Mouse (Mus musculus) embryonic facial prominence, embryonic 14.5 days (tissue): Measurements from ENCODE around the gene Acp5. TPM values are rescaled to one million over a fixed set of nuclear protein-coding genes. Genes with fewer than 3 reads are reported as not detected.

ENCODE experiments used
- ATAC-seq: fragments of 200-750 bp; cut with Nextera tagmentation; 2 replicates; pipeline ENCODE4 v1.8.0; 2017; ENCODE audit warnings: low read depth, moderate number of reproducible peaks, moderate TSS enrichment
- DNase-seq: peaks from one replicate; pipeline ENCODE4 v3.0.0-alpha.2; 2015; ENCODE audit warnings: low spot score
- H3K27ac ChIP-seq: fragments of 300-500 bp; sonication (generic); replicated peaks from 2 replicates; pipeline ENCODE4 v1.5.1; 2014; ENCODE audit warnings: low read depth, mild to moderate bottlenecking, low read length, moderate library complexity
- H3K27me3 ChIP-seq: fragments of 300-500 bp; sonication (generic); replicated peaks from 2 replicates; pipeline ENCODE4 v1.6.1; 2014; ENCODE audit warnings: low read length; ENCODE audit not compliant: control insufficient read depth, insufficient read depth
- H3K36me3 ChIP-seq: fragments of 300-500 bp; sonication (generic); 2 replicates; pipeline ENCODE4 v1.6.1; 2014; ENCODE audit warnings: low read length, mixed read lengths; ENCODE audit not compliant: control insufficient read depth, insufficient read depth
- H3K4me1 ChIP-seq: fragments of 300-500 bp; sonication (generic); 2 replicates; pipeline ENCODE4 v1.6.1; 2014; ENCODE audit warnings: antibody characterized with exemption, low read length; ENCODE audit not compliant: control insufficient read depth, insufficient read depth
- H3K4me2 ChIP-seq: fragments of 300-500 bp; sonication (generic); 2 replicates; pipeline ENCODE4 v1.6.1; 2014; ENCODE audit warnings: low read depth, mild to moderate bottlenecking, low read length, moderate library complexity, mixed read lengths
- H3K4me3 ChIP-seq: fragments of 300-500 bp; sonication (generic); 2 replicates; pipeline ENCODE4 v1.5.1; 2014; ENCODE audit warnings: low read depth, mild to moderate bottlenecking, low read length
- H3K9ac ChIP-seq: fragments of 300-500 bp; sonication (generic); 2 replicates; pipeline ENCODE4 v1.6.1; 2014; ENCODE audit warnings: low read depth, mild to moderate bottlenecking, low read length, moderate library complexity, mixed read lengths
- H3K9me3 ChIP-seq: fragments of 300-500 bp; sonication (generic); 2 replicates; pipeline ENCODE4 v1.6.1; 2016; ENCODE audit warnings: low read length; ENCODE audit not compliant: control insufficient read depth
- WGBS: fragments of 180-500 bp; shearing (Covaris S2); extraction: QIAGEN DNeasy Blood & Tissue Kit; methylation state at CpG from one replicate; pipeline ENCODE4 v1.1.7; 2014; 5-methylcytosine and 5-hydroxymethylcytosine counted together
- polyA plus RNA-seq: library from polyadenylated mRNA; unstranded; fragments of >200 nt; fragmentation: Nextera tagmentation; extraction: Ambion mirVana; gene quantifications from 2 replicates; pipeline ENCODE4 v1.2.1, GENCODE M21; 2014

The Acp5 gene
- polyA plus RNA-seq, 1 experiment from 2014 or later: 36.1 TPM

GRCm38 (mm10) chr9:22119543-22119942 lies 16.0 kb downstream of the Acp5 start:
- Histone ChIP-seq H3K4me1 (peaks cover 13% of the 10 kb centered on the region), H3K27me3 (no peaks in the 10 kb centered on the region), H3K9ac (no peak overlapping the region), H3K36me3 (no peaks in the 10 kb centered on the region), H3K9me3 (no peaks in the 10 kb centered on the region), H3K4me2 (no peak overlapping the region), H3K4me3 (no peak overlapping the region), H3K27ac (no peak overlapping the region)
- DNase-seq (no peak), ATAC-seq (no peak)
- WGBS: 83% methylated on average over 4 of the region's 4 CpGs

- H3K4me1 ChIP-seq: peaks cover 13% of the 10 kb centered on the region
- no peak overlapping the region for H3K27ac ChIP-seq
- H3K4me3 ChIP-seq: peak overlapping the region; percentile 88
- ATAC-seq: no peak
- no peaks in the 10 kb centered on the region for H3K9me3 ChIP-seq
- peak overlapping the region; percentile 64 for H3K4me2 ChIP-seq
- WGBS: 46% methylated on average over 10 of the region's 10 CpGs
- peak overlapping the region; percentile 93; the same call in 1 of the 2 replicates for H3K9ac ChIP-seq
- peak; percentile 67 for DNase-seq
- peaks cover 13% of the 10 kb centered on the region for H3K36me3 ChIP-seq
- no peaks in the 10 kb centered on the region for H3K27me3 ChIP-seq
Observed at GRCm38 (mm10) chr9:22117754-22118456, 17.6 kb downstream of the Acp5 start.

GRCm38 (mm10) chr9:22116740-22117426 lies 18.6 kb downstream of the Acp5 start, which contains the start of gene Elof1:
Gene Elof1, minus strand, starts transcription at chr9:22117172.
- Histone ChIP-seq H3K36me3 (peaks cover 23% of the 10 kb centered on the region), H3K4me2 (peak within 1 kb of the TSS; percentile 64), H3K4me1 (peaks cover 13% of the 10 kb centered on the region), H3K9me3 (no peaks in the 10 kb centered on the region), H3K27me3 (no peaks in the 10 kb centered on the region), H3K9ac (peak within 1 kb of the TSS; percentile 93), H3K4me3 (peak within 1 kb of the TSS; percentile 88), H3K27ac (peak within 1 kb of the TSS; percentile 77)
- under 1% methylated on average over 38 of the region's 52 CpGs for WGBS
- ATAC-seq: peak; percentile 98
- DNase-seq: peak; percentile 98

GRCm38 (mm10) chr9:22116086-22116485 lies 19.4 kb downstream of the Acp5 start:
- ATAC-seq (no peak), DNase-seq (no peak)
- Histone ChIP-seq H3K27me3 (no peaks in the 10 kb centered on the region), H3K36me3 (peaks cover 31% of the 10 kb centered on the region), H3K9me3 (no peaks in the 10 kb centered on the region), H3K27ac (peak overlapping the region; percentile 77; the same call in 1 of the 2 replicates), H3K4me1 (peaks cover 13% of the 10 kb centered on the region), H3K4me3 (peak overlapping the region; percentile 88), H3K9ac (peak overlapping the region; percentile 93), H3K4me2 (peak overlapping the region; percentile 64)
- 37% methylated on average over 15 of the region's 15 CpGs for WGBS

- peak overlapping the region; percentile 64 for H3K4me2 ChIP-seq
- ATAC-seq (no peak), DNase-seq (no peak)
- peak overlapping the region; percentile 88 for H3K4me3 ChIP-seq
- peaks cover 35% of the 10 kb centered on the region for H3K36me3 ChIP-seq
- H3K27me3 ChIP-seq: no peaks in the 10 kb centered on the region
- no peaks in the 10 kb centered on the region for H3K9me3 ChIP-seq
- H3K27ac ChIP-seq: no peak overlapping the region
- peak overlapping the region; percentile 93 for H3K9ac ChIP-seq
- WGBS: 79% methylated on average over 4 of the region's 4 CpGs
- peaks cover 13% of the 10 kb centered on the region for H3K4me1 ChIP-seq
Observed at GRCm38 (mm10) chr9:22115635-22116034, 19.9 kb downstream of the Acp5 start.

- Histone ChIP-seq H3K4me1 (no peaks in the 10 kb centered on the region), H3K27me3 (no peaks in the 10 kb centered on the region), H3K36me3 (peaks cover 38% of the 10 kb centered on the region), H3K4me3 (no peak overlapping the region), H3K9me3 (no peaks in the 10 kb centered on the region), H3K9ac (no peak overlapping the region), H3K4me2 (no peak overlapping the region), H3K27ac (no peak overlapping the region)
- DNase-seq (no peak), ATAC-seq (no peak)
- 90% methylated on average over 6 of the region's 9 CpGs for WGBS
Observed at GRCm38 (mm10) chr9:22108194-22108593, 27.3 kb downstream of the Acp5 start.

- peaks cover 20% of the 10 kb centered on the region for H3K27me3 ChIP-seq
- no peaks in the 10 kb centered on the region for H3K36me3 ChIP-seq
- H3K4me3 ChIP-seq: peak overlapping the region; percentile 11; the same call in 1 of the 2 replicates
- no peak overlapping the region for H3K4me2 ChIP-seq
- ATAC-seq (no peak), DNase-seq (no peak)
- H3K27ac ChIP-seq: no peak overlapping the region
- no peaks in the 10 kb centered on the region for H3K9me3 ChIP-seq
- WGBS: 3% methylated on average over 14 of the region's 18 CpGs
- no peaks in the 10 kb centered on the region; the same call in 1 of the 2 replicates for H3K4me1 ChIP-seq
- no peak overlapping the region for H3K9ac ChIP-seq
Observed at GRCm38 (mm10) chr9:22099922-22100321, 35.6 kb downstream of the Acp5 start.

GRCm38 (mm10) chr9:22098993-22099696 lies 36.4 kb downstream of the Acp5 start, which contains the start of gene Cnn1:
Gene Cnn1, plus strand, starts transcription at chr9:22099216.
- H3K4me1 ChIP-seq: no peaks in the 10 kb centered on the region; the same call in 1 of the 2 replicates
- no peak within 1 kb of the TSS; the same call in 1 of the 2 replicates for H3K9ac ChIP-seq
- peak within 1 kb of the TSS; percentile 11; the same call in 1 of the 2 replicates for H3K4me3 ChIP-seq
- DNase-seq (peak; percentile 41), ATAC-seq (no peak)
- H3K27ac ChIP-seq: no peak within 1 kb of the TSS
- H3K27me3 ChIP-seq: peaks cover 20% of the 10 kb centered on the region
- no peaks in the 10 kb centered on the region for H3K36me3 ChIP-seq
- 7% methylated on average over 9 of the region's 14 CpGs for WGBS
- 0 out of 2 replicates have a peak within 1 kb of the TSS, but pooled peaks have one; percentile 18 for H3K4me2 ChIP-seq
- H3K9me3 ChIP-seq: no peaks in the 10 kb centered on the region
